Mouse (Mus musculus): ENCODE measurements around the gene Acad11.

- no peak for TF ChIP-seq EP300 (IDR thresholded peaks at IDR 0.05; ENCODE audit: low read depth)
- no peak for TF ChIP-seq CTCF (IDR thresholded peaks at IDR 0.05; ENCODE audit: low read depth)
Observed at GRCm38 (mm10) chr9:104088555-104088954, 25.4 kb downstream of the Acad11 start.

All from liver, embryonic 14.5 days (tissue).